Mouse (Mus musculus): Measurements from ENCODE around the gene Nudt9. TPM values are rescaled to one million over a fixed set of nuclear protein-coding genes. Genes with fewer than 3 reads are reported as not detected.

The Nudt9 gene
- polyA plus RNA-seq, 1 experiment from 2014 or later: 56.6 TPM

GRCm38 (mm10) chr5:104113491-104114172 is 67.5 kb downstream of the Nudt9 start, which contains the start of gene Sparcl1:
TSS of gene Sparcl1 (minus strand) at chr5:104113733.
- H3K9ac ChIP-seq (replicated peaks): peak within 1 kb of the TSS; percentile 26; the same call in 1 of the 2 replicates
- peak within 1 kb of the TSS; percentile 36 for H3K4me2 ChIP-seq (replicated peaks)
- H3K27ac ChIP-seq (replicated peaks): peak within 1 kb of the TSS; percentile 81
- H3K27me3 ChIP-seq: no peaks in the 10 kb centered on the region
- H3K4me3 ChIP-seq: peak within 1 kb of the TSS; percentile 23
- no peaks in the 10 kb centered on the region for H3K9me3 ChIP-seq
- no peaks in the 10 kb centered on the region for H3K36me3 ChIP-seq
- peak; percentile 67 for ATAC-seq (replicated peaks)
- WGBS: 27% methylated on average over 15 of the region's 15 CpGs
- peaks cover 59% of the 10 kb centered on the region for H3K4me1 ChIP-seq

Small RNA genes within 50 kb of the gene (microRNA-seq; reads per million reads assigned to microRNA genes)
- gene Mir5619: 2.6 reads per million, percentile 4 among the genes with 10 or more reads in this experiment

Other genes starting within 250 kb of the Nudt9 start
- gene Klhl8, start 135.0 kb upstream of the Nudt9 start, polyA plus RNA-seq (2015; fragmentation: Nextera tagmentation; extraction: Ambion mirVana): 43.8 and 46.3 TPM in 2 replicates
- not detected in 2 replicates for gene Hsd17b13, start 68.9 kb upstream of the Nudt9 start, polyA plus RNA-seq (2015; fragmentation: Nextera tagmentation; extraction: Ambion mirVana)
- gene Hsd17b11, start 24.4 kb upstream of the Nudt9 start, polyA plus RNA-seq (2015; fragmentation: Nextera tagmentation; extraction: Ambion mirVana): 1.1 and 1.8 TPM in 2 replicates
- 0.47 TPM in 1 of 2 replicates, not detected in the other for gene Gm17660, start 31.3 kb downstream of the Nudt9 start, polyA plus RNA-seq (2015; fragmentation: Nextera tagmentation; extraction: Ambion mirVana)
- 84.2 and 92.8 TPM in 2 replicates for gene Sparcl1, start 67.4 kb downstream of the Nudt9 start, polyA plus RNA-seq (2015; fragmentation: Nextera tagmentation; extraction: Ambion mirVana)
- gene Dspp, start 124.4 kb downstream of the Nudt9 start, polyA plus RNA-seq (2015; fragmentation: Nextera tagmentation; extraction: Ambion mirVana): 0.06 TPM in 1 of 2 replicates, not detected in the other
- 0.45 and 0.71 TPM in 2 replicates for gene Dmp1, start 156.3 kb downstream of the Nudt9 start, polyA plus RNA-seq (2015; fragmentation: Nextera tagmentation; extraction: Ambion mirVana)

All from forebrain, embryonic 15.5 days (tissue).